Mouse (Mus musculus): ENCODE results near the gene Vcp. TPM values are rescaled to one million over a fixed set of nuclear protein-coding genes. Genes with fewer than 3 reads are reported as not detected.

Vcp gene
- polyA plus RNA-seq, 1 experiment: 319 TPM

- Histone ChIP-seq H3K79me3 (ENCODE audit: low read depth) (no peaks in the 10 kb centered on the region), H3K4me3 (ENCODE audit: insufficient read depth, poor library complexity, severe bottlenecking) (peak within 1 kb of the TSS; percentile 68), H3K36me3 (ENCODE audit: control insufficient read depth, insufficient read depth) (peaks cover 22% of the 10 kb centered on the region), H3K27me3 (ENCODE audit: control insufficient read depth, insufficient read depth, insufficient read length) (no peaks in the 10 kb centered on the region), H3K79me2 (ENCODE audit: control insufficient read depth, insufficient read depth) (peaks cover 18% of the 10 kb centered on the region), H3ac (ENCODE audit: control insufficient read depth, insufficient read length, low read depth) (peak within 1 kb of the TSS; percentile 69)
- TF ChIP-seq MYOG (IDR thresholded peaks at IDR 0.05; ENCODE audit: control insufficient read depth, extremely low read depth, insufficient read length): no peak
- no peak for TF ChIP-seq FOSL1 (IDR thresholded peaks at IDR 0.05; ENCODE audit: insufficient read depth, low read length, poor library complexity, severe bottlenecking)
- TF ChIP-seq USF1 (IDR thresholded peaks at IDR 0.05; ENCODE audit: low read depth): no peak
- TF ChIP-seq MYOD1 (IDR thresholded peaks at IDR 0.05; ENCODE audit: control insufficient read depth, insufficient read length, low read depth): no peak
- TF ChIP-seq CEBPB (IDR thresholded peaks at IDR 0.05; ENCODE audit: low read depth): no peak
- TF ChIP-seq CTCF (IDR thresholded peaks at IDR 0.05; ENCODE audit: control insufficient read depth, insufficient read depth, insufficient read length): no peak
- peak; percentile 63 for TF ChIP-seq MAX (IDR thresholded peaks at IDR 0.05)
These were observed 31.1 kb upstream of the Vcp start, which contains the start of gene Stoml2 for GRCm38 (mm10) chr4:43031237-43031995. Gene Stoml2, minus strand, starts transcription at chr4:43031710.

- Histone ChIP-seq H3K36me3 (ENCODE audit: control insufficient read depth, insufficient read depth) (peaks cover 22% of the 10 kb centered on the region), H3K79me3 (ENCODE audit: low read depth) (no peaks in the 10 kb centered on the region), H3K4me3 (ENCODE audit: insufficient read depth, poor library complexity, severe bottlenecking) (peak overlapping the region; percentile 68), H3ac (ENCODE audit: control insufficient read depth, insufficient read length, low read depth) (peak overlapping the region; percentile 69), H3K79me2 (ENCODE audit: control insufficient read depth, insufficient read depth) (peaks cover 18% of the 10 kb centered on the region), H3K27me3 (ENCODE audit: control insufficient read depth, insufficient read depth, insufficient read length) (no peaks in the 10 kb centered on the region)
- TF ChIP-seq MYOD1 (IDR thresholded peaks at IDR 0.05; ENCODE audit: control insufficient read depth, insufficient read length, low read depth) (no peak), MAX (IDR thresholded peaks at IDR 0.05) (no peak), CEBPB (IDR thresholded peaks at IDR 0.05; ENCODE audit: low read depth) (no peak), MYOG (IDR thresholded peaks at IDR 0.05; ENCODE audit: control insufficient read depth, extremely low read depth, insufficient read length) (no peak), FOSL1 (IDR thresholded peaks at IDR 0.05; ENCODE audit: insufficient read depth, low read length, poor library complexity, severe bottlenecking) (no peak), CTCF (IDR thresholded peaks at IDR 0.05; ENCODE audit: control insufficient read depth, insufficient read depth, insufficient read length) (no peak), USF1 (IDR thresholded peaks at IDR 0.05; ENCODE audit: low read depth) (no peak)
These were observed 30.5 kb upstream of the Vcp start for GRCm38 (mm10) chr4:43030780-43031230.

DNA sequence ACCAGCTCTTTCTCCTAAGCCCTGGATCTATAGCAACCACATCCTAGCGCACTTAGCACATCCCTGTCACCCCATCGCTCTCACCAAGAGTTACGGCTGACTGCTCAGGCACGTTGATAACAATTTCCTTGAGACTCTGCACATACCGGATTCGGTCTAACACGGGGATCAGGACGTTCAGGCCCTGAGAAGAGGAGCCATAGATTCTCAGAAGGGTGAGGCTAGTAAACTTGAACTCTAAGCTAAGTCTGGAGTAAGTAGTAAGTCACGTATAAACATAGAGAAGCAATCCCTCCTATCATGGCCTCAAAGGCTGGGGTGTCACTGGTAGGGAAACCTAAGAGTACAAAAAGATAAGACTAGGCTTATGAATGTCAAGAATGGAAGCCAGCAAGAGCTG is 30.0 kb upstream of the Vcp start:
- Histone ChIP-seq H3K79me3 (ENCODE audit: low read depth) (no peaks in the 10 kb centered on the region), H3ac (ENCODE audit: control insufficient read depth, insufficient read length, low read depth) (peak overlapping the region; percentile 69), H3K36me3 (ENCODE audit: control insufficient read depth, insufficient read depth) (peaks cover 22% of the 10 kb centered on the region), H3K79me2 (ENCODE audit: control insufficient read depth, insufficient read depth) (peaks cover 18% of the 10 kb centered on the region), H3K4me3 (ENCODE audit: insufficient read depth, poor library complexity, severe bottlenecking) (peak overlapping the region; percentile 68), H3K27me3 (ENCODE audit: control insufficient read depth, insufficient read depth, insufficient read length) (no peaks in the 10 kb centered on the region)
- TF ChIP-seq MYOD1 (IDR thresholded peaks at IDR 0.05; ENCODE audit: control insufficient read depth, insufficient read length, low read depth): no peak
- no peak for TF ChIP-seq FOSL1 (IDR thresholded peaks at IDR 0.05; ENCODE audit: insufficient read depth, low read length, poor library complexity, severe bottlenecking)
- no peak for TF ChIP-seq MAX (IDR thresholded peaks at IDR 0.05)
- no peak for TF ChIP-seq MYOG (IDR thresholded peaks at IDR 0.05; ENCODE audit: control insufficient read depth, extremely low read depth, insufficient read length)
- no peak for TF ChIP-seq CTCF (IDR thresholded peaks at IDR 0.05; ENCODE audit: control insufficient read depth, insufficient read depth, insufficient read length)
- no peak for TF ChIP-seq CEBPB (IDR thresholded peaks at IDR 0.05; ENCODE audit: low read depth)
- no peak for TF ChIP-seq USF1 (IDR thresholded peaks at IDR 0.05; ENCODE audit: low read depth)

GRCm38 (mm10) chr4:43029749-43030148 is 29.4 kb upstream of the Vcp start:
- no peak overlapping the region for H3K4me3 ChIP-seq (ENCODE audit: insufficient read depth, poor library complexity, severe bottlenecking)
- peaks cover 22% of the 10 kb centered on the region for H3K36me3 ChIP-seq (ENCODE audit: control insufficient read depth, insufficient read depth)
- no peak overlapping the region for H3ac ChIP-seq (ENCODE audit: control insufficient read depth, insufficient read length, low read depth)
- peaks cover 18% of the 10 kb centered on the region for H3K79me2 ChIP-seq (ENCODE audit: control insufficient read depth, insufficient read depth)
- H3K79me3 ChIP-seq (ENCODE audit: low read depth): no peaks in the 10 kb centered on the region
- no peak for TF ChIP-seq USF1 (IDR thresholded peaks at IDR 0.05; ENCODE audit: low read depth)
- no peak for TF ChIP-seq MYOD1 (IDR thresholded peaks at IDR 0.05; ENCODE audit: control insufficient read depth, insufficient read length, low read depth)
- H3K27me3 ChIP-seq (ENCODE audit: control insufficient read depth, insufficient read depth, insufficient read length): no peaks in the 10 kb centered on the region

DNA sequence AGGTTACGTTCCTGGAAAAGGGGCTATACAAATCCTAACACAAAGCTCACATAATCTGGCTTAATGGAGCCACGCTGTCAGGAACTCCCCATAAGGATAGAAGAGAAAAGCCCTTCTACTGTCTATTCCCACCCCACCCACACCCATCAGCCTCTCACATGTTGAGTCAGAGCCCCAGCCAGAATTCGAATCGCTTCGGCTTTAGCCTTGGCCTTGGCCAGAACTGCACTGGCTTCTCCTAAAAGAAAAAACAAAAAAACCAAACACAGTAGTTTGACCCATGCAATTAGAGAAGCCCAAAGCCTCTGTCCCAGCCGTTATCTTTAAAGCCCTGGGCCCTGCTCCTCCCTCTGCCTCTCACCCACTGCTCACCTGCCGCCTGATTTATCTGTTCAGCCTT is 28.8 kb upstream of the Vcp start:
- no peaks in the 10 kb centered on the region for H3K27me3 ChIP-seq (ENCODE audit: control insufficient read depth, insufficient read depth, insufficient read length)
- no peaks in the 10 kb centered on the region for H3K79me3 ChIP-seq (ENCODE audit: low read depth)
- no peak for TF ChIP-seq USF1 (IDR thresholded peaks at IDR 0.05; ENCODE audit: low read depth)
- no peak for TF ChIP-seq MYOD1 (IDR thresholded peaks at IDR 0.05; ENCODE audit: control insufficient read depth, insufficient read length, low read depth)
- TF ChIP-seq CEBPB (IDR thresholded peaks at IDR 0.05; ENCODE audit: low read depth): no peak
- TF ChIP-seq CTCF (IDR thresholded peaks at IDR 0.05; ENCODE audit: control insufficient read depth, insufficient read depth, insufficient read length): no peak
- TF ChIP-seq FOSL1 (IDR thresholded peaks at IDR 0.05; ENCODE audit: insufficient read depth, low read length, poor library complexity, severe bottlenecking): no peak
- TF ChIP-seq MAX (IDR thresholded peaks at IDR 0.05): no peak
- no peak for TF ChIP-seq MYOG (IDR thresholded peaks at IDR 0.05; ENCODE audit: control insufficient read depth, extremely low read depth, insufficient read length)
- no peak overlapping the region for H3ac ChIP-seq (ENCODE audit: control insufficient read depth, insufficient read length, low read depth)
- H3K4me3 ChIP-seq (ENCODE audit: insufficient read depth, poor library complexity, severe bottlenecking): no peak overlapping the region
- H3K36me3 ChIP-seq (ENCODE audit: control insufficient read depth, insufficient read depth): peaks cover 22% of the 10 kb centered on the region
- H3K79me2 ChIP-seq (ENCODE audit: control insufficient read depth, insufficient read depth): peaks cover 18% of the 10 kb centered on the region

Data from C2C12 (cell line).